In the genomic region with DNA sequence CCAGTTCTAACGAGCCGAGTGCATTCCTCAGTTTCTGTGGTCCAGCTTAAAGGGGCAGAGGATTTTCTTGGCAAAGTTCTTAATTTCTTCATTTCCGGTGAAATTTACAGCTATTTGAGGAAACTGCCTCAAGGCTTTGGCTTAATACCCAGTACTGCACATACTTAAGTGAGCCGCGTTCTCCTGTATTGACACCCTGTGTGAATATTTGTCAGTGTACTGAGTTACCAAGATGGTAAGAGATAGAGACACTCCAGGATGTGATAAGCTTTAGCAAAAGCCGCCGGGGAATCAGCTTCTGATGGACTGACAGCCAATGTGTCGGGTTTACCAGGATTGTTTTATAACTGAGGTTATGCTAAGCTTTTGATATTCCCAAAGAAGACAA, we compare ENCODE assay signal across 8 mouse cellular contexts. TPM values are rescaled to one million over a fixed set of nuclear protein-coding genes. Genes with fewer than 3 reads are reported as not detected.
DNase-seq lines count a peak whose midpoint lies in the region; ATAC-seq and TF ChIP-seq lines count a peak whose summit lies in the region.

No protein-coding gene starts in this region.

- H3K36me3 ChIP-seq in forebrain, embryonic 14.5 days (ENCODE audit: control insufficient read depth, insufficient read depth, low read length), result peaks cover 4% of the 10 kb centered on the region; the same call in 1 of the 2 replicates
- peaks cover 11% of the 10 kb centered on the region for H3K36me3 ChIP-seq in liver, adult 2 months (ENCODE audit: control insufficient read depth, insufficient read depth, low read length)

- peak overlapping the region; percentile 70 for H3K4me2 ChIP-seq in forebrain, embryonic 14.5 days (ENCODE audit: low read length)

- H3K4me1 ChIP-seq in bone marrow, adult 2 months (ENCODE audit: control insufficient read depth, insufficient read depth, low read length), result no peaks in the 10 kb centered on the region; the same call in 1 of the 2 replicates
- H3K4me1 ChIP-seq in forebrain, embryonic 14.5 days (ENCODE audit: control insufficient read depth, insufficient read depth, low read length), result peaks cover 2% of the 10 kb centered on the region; the same call in 1 of the 2 replicates
- peaks cover 5% of the 10 kb centered on the region; the same call in 1 of the 2 replicates for H3K4me1 ChIP-seq in liver, adult 2 months (ENCODE audit: control insufficient read depth, insufficient read depth, low read length)
- H3K4me1 ChIP-seq in olfactory bulb, adult 2 months (ENCODE audit: control insufficient read depth, insufficient read depth, low read length), result no peaks in the 10 kb centered on the region; the same call in 1 of the 2 replicates

- no peaks in the 10 kb centered on the region for H3K9me3 ChIP-seq in forebrain, embryonic 14.5 days (replicated peaks; ENCODE audit: control insufficient read depth, low read length)

- ATAC-seq in forebrain, embryonic 14.5 days, result peak; percentile 66

- no peaks in the 10 kb centered on the region for H3K27me3 ChIP-seq in forebrain, embryonic 14.5 days (replicated peaks; ENCODE audit: control insufficient read depth, insufficient read depth, low read length)
- no peaks in the 10 kb centered on the region for H3K27me3 ChIP-seq in liver, adult 2 months (ENCODE audit: control insufficient read depth, insufficient read depth, low read length)

- peaks cover 5% of the 10 kb centered on the region for H3K79me2 ChIP-seq in liver, adult 2 months (ENCODE audit: control insufficient read depth, insufficient read depth, low read length)

- DNase-seq in kidney, postnatal 10 days, result peak; percentile 9
- DNase-seq in kidney, adult 18-20 months, result no peak
- DNase-seq in forebrain, embryonic 14.5 days (ENCODE audit: low spot score), result no peak
- no peak for DNase-seq in liver, adult 2 months (ENCODE audit: extremely low read depth, low read depth, low spot score)
- DNase-seq in adrenal gland, adult 18-20 months (ENCODE audit: low spot score in 2 of 2), result no peak
- DNase-seq in natural killer cell, adult 2 months (ENCODE audit: low spot score in 2 of 2), result no peak

- TF ChIP-seq CTCF in bone marrow, adult 2 months (IDR thresholded peaks at IDR 0.05; ENCODE audit: control insufficient read depth, insufficient read depth, low read length), result no peak
- no peak for TF ChIP-seq CTCF in liver, adult 2 months (IDR thresholded peaks at IDR 0.05; ENCODE audit: low read depth, low read length)
- TF ChIP-seq CTCF in olfactory bulb, adult 2 months (IDR thresholded peaks at IDR 0.05; ENCODE audit: insufficient read depth, low read depth, low read length), result no peak

- H3K9ac ChIP-seq in forebrain, embryonic 14.5 days (ENCODE audit: low read length), result peak overlapping the region; percentile 65
- peak overlapping the region; percentile 59 for H3K9ac ChIP-seq in liver, adult 2 months (ENCODE audit: low read depth, low read length)

- 32% methylated on average over 8 of the region's 8 CpGs for WGBS in bone marrow, adult 2 months
- WGBS in forebrain, embryonic 14.5 days, result 46% methylated on average over 8 of the region's 8 CpGs
- WGBS in liver, adult 2 months, result 18% methylated on average over 8 of the region's 8 CpGs
- WGBS in olfactory bulb, adult 2 months, result 28% methylated on average over 8 of the region's 8 CpGs

- H3K27ac ChIP-seq in bone marrow, adult 2 months (ENCODE audit: control insufficient read depth, insufficient read depth, low read depth, low read length, poor library complexity), result no peak overlapping the region
- H3K27ac ChIP-seq in forebrain, embryonic 14.5 days (ENCODE audit: low read depth, low read length), result no peak overlapping the region
- H3K27ac ChIP-seq in liver, adult 2 months (replicated peaks; ENCODE audit: insufficient read depth, low read depth, low read length), result peak overlapping the region; percentile 50; the same call in 1 of the 2 replicates
- peak overlapping the region; percentile 57 for H3K27ac ChIP-seq in olfactory bulb, adult 2 months (ENCODE audit: insufficient read depth, low read depth, low read length)

- TF ChIP-seq POLR2A in bone marrow, adult 2 months (IDR thresholded peaks at IDR 0.05; ENCODE audit: borderline replicate concordance, control insufficient read depth, low read depth, low read length), result no peak
- no peak for TF ChIP-seq POLR2A in liver, adult 2 months (IDR thresholded peaks at IDR 0.05; ENCODE audit: extremely low read depth, insufficient read depth, low read length)
- TF ChIP-seq POLR2A in olfactory bulb, adult 2 months (IDR thresholded peaks at IDR 0.05; ENCODE audit: insufficient read depth, low read depth, low read length), result no peak

- H3K4me3 ChIP-seq in bone marrow, adult 2 months (replicated peaks; ENCODE audit: control insufficient read depth, low read depth, low read length), result peak overlapping the region; percentile 89
- peak overlapping the region; percentile 50 for H3K4me3 ChIP-seq in forebrain, embryonic 14.5 days (ENCODE audit: low read depth, low read length)
- peak overlapping the region; percentile 56 for H3K4me3 ChIP-seq in liver, adult 2 months (ENCODE audit: insufficient read depth, low read depth, low read length)
- H3K4me3 ChIP-seq in olfactory bulb, adult 2 months (ENCODE audit: insufficient read depth, low read depth, low read length), result peak overlapping the region; percentile 65

RNA-seq across cellular contexts. Expression of a gene that starts 0.4 kb away (rescaled TPM):
- 4.4 and 5.8 TPM in 2 replicates for polyA plus RNA-seq in bone marrow, adult 2 months (2011; ENCODE audit: insufficient read depth, insufficient read length, low replicate concordance, missing spikeins)
- 3.4 and 3.8 TPM in 2 replicates for polyA plus RNA-seq in forebrain, embryonic 14.5 days (2014; fragmentation: Nextera tagmentation; extraction: Ambion mirVana)
- 7.2 and 8.7 TPM in 2 replicates for total RNA-seq in liver, adult 2 months (2014; rRNA removed)
- 1.7 and 2.7 TPM in 2 replicates for polyA plus RNA-seq in liver, adult 2 months (2012; rRNA removed)
- polyA plus RNA-seq in olfactory bulb, adult 2 months (2012; ENCODE audit: insufficient read depth, insufficient read length, low replicate concordance, missing spikeins), result 211 and 281 TPM in 2 replicates
- total RNA-seq in adrenal gland, adult 18-20 months (2021), result 10 to 100 TPM; 18.0 to 22.0 TPM

RNA-seq across cellular contexts. Expression of a gene that starts 15.9 kb away (rescaled TPM):
- polyA plus RNA-seq in bone marrow, adult 2 months (2011; ENCODE audit: insufficient read depth, insufficient read length, low replicate concordance, missing spikeins), result 1.8 and 6.7 TPM in 2 replicates
- 12.2 and 14.8 TPM in 2 replicates for polyA plus RNA-seq in forebrain, embryonic 14.5 days (2014; fragmentation: Nextera tagmentation; extraction: Ambion mirVana)
- total RNA-seq in liver, adult 2 months (2014; rRNA removed), result 3.8 and 5.2 TPM in 2 replicates
- polyA plus RNA-seq in liver, adult 2 months (2012; rRNA removed), result 0.56 and 0.68 TPM in 2 replicates
- not detected in 2 replicates for polyA plus RNA-seq in olfactory bulb, adult 2 months (2012; ENCODE audit: insufficient read depth, insufficient read length, low replicate concordance, missing spikeins)
- total RNA-seq in adrenal gland, adult 18-20 months (2021), result 1 to 10 TPM; 7.5 to 7.9 TPM

RNA-seq across cellular contexts. Expression of a gene that starts 33.0 kb away (rescaled TPM):
- polyA plus RNA-seq in bone marrow, adult 2 months (2011; ENCODE audit: insufficient read depth, insufficient read length, low replicate concordance, missing spikeins), result 3.5 and 10.9 TPM in 2 replicates
- 7.6 and 9.6 TPM in 2 replicates for polyA plus RNA-seq in forebrain, embryonic 14.5 days (2014; fragmentation: Nextera tagmentation; extraction: Ambion mirVana)
- total RNA-seq in liver, adult 2 months (2014; rRNA removed), result 26.6 and 32.5 TPM in 2 replicates
- polyA plus RNA-seq in liver, adult 2 months (2012; rRNA removed), result 2.3 and 4.5 TPM in 2 replicates
- not detected in 2 replicates for polyA plus RNA-seq in olfactory bulb, adult 2 months (2012; ENCODE audit: insufficient read depth, insufficient read length, low replicate concordance, missing spikeins)
- 10 to 100 TPM; 16.0 to 20.6 TPM for total RNA-seq in adrenal gland, adult 18-20 months (2021)

RNA-seq across cellular contexts. Expression of a gene that starts 41.5 kb away (rescaled TPM):
- polyA plus RNA-seq in bone marrow, adult 2 months (2011; ENCODE audit: insufficient read depth, insufficient read length, low replicate concordance, missing spikeins), result not detected in 2 replicates
- 0.33 TPM in 1 of 2 replicates, not detected in the other for polyA plus RNA-seq in forebrain, embryonic 14.5 days (2014; fragmentation: Nextera tagmentation; extraction: Ambion mirVana)
- total RNA-seq in liver, adult 2 months (2014; rRNA removed), result 0.07 TPM in 1 of 2 replicates, not detected in the other
- polyA plus RNA-seq in liver, adult 2 months (2012; rRNA removed), result not detected in 2 replicates
- not detected in 2 replicates for polyA plus RNA-seq in olfactory bulb, adult 2 months (2012; ENCODE audit: insufficient read depth, insufficient read length, low replicate concordance, missing spikeins)
- total RNA-seq in adrenal gland, adult 18-20 months (2021), result under 1 TPM in 1 of 2 experiments, not detected in 1; 0.60 TPM

RNA-seq across cellular contexts. Expression of a gene that starts 41.6 kb away (rescaled TPM):
- polyA plus RNA-seq in bone marrow, adult 2 months (2011; ENCODE audit: insufficient read depth, insufficient read length, low replicate concordance, missing spikeins), result 6.6 and 8.2 TPM in 2 replicates
- 46.7 and 48.8 TPM in 2 replicates for polyA plus RNA-seq in forebrain, embryonic 14.5 days (2014; fragmentation: Nextera tagmentation; extraction: Ambion mirVana)
- total RNA-seq in liver, adult 2 months (2014; rRNA removed), result 14.9 and 16.6 TPM in 2 replicates
- polyA plus RNA-seq in liver, adult 2 months (2012; rRNA removed), result 7.1 and 12.3 TPM in 2 replicates
- not detected in 2 replicates for polyA plus RNA-seq in olfactory bulb, adult 2 months (2012; ENCODE audit: insufficient read depth, insufficient read length, low replicate concordance, missing spikeins)
- 10 to 100 TPM; 19.0 to 20.1 TPM for total RNA-seq in adrenal gland, adult 18-20 months (2021)

Comparison
In these comparisons a context has a peak if more than half of its experiments do, and no peak if none do; other contexts are left out.
1. H3K27ac ChIP-seq: peak in liver, adult 2 months (single experiment) and olfactory bulb, adult 2 months (single experiment); none in bone marrow, adult 2 months (single experiment) and forebrain, embryonic 14.5 days (single experiment).
2. RNA of a gene that starts 0.4 kb away (polyA plus RNA-seq): 211 to 281 TPM in olfactory bulb, adult 2 months; 4.4 to 5.8 TPM in bone marrow, adult 2 months, 3.4 to 3.8 TPM in forebrain, embryonic 14.5 days and 1.7 to 2.7 TPM in liver, adult 2 months; every median in the first group is over 10 times any median in the second.
3. Peak in every context shown above with its lines, with median percentiles within 50 percentile points of each other: H3K4me3 ChIP-seq.